Comparison of ENCODE assay signal across 10 mouse cellular contexts in genomic region chr7:79858202-79858934, GRCm38 (mm10). TPM values are rescaled to one million over a fixed set of nuclear protein-coding genes. Genes with fewer than 3 reads are reported as not detected.
DNase-seq lines count a peak whose midpoint lies in the region; ATAC-seq lines count a peak whose summit lies in the region.
"Had no signal": no experiment of that assay in that cellular context is flagged by ENCODE, and none has a peak within 500 bp of the region (broad histone marks: within the 10 kb centered on the region; RNA-seq: fewer than 3 reads in every experiment).

No protein-coding gene starts in this region.

- H3K4me1 ChIP-seq in kidney, embryonic 16.5 days (ENCODE audit: insufficient read depth, low read length), result peaks cover 21% of the 10 kb centered on the region; the same call in 1 of the 2 replicates
- peaks cover 25% of the 10 kb centered on the region for H3K4me1 ChIP-seq in limb, embryonic 15.5 days
- H3K4me1 ChIP-seq: midbrain, embryonic 12.5 days had no signal

- no peaks in the 10 kb centered on the region for H3K27me3 ChIP-seq in kidney, embryonic 16.5 days (ENCODE audit: insufficient read depth, low read length)
- no peaks in the 10 kb centered on the region for H3K27me3 ChIP-seq in limb, embryonic 15.5 days
- H3K27me3 ChIP-seq: midbrain, embryonic 12.5 days had no signal

- H3K9ac ChIP-seq in kidney, embryonic 16.5 days (replicated peaks; ENCODE audit: low read length), result no peak overlapping the region
- H3K9ac ChIP-seq in limb, embryonic 15.5 days, result no peak overlapping the region
- H3K9ac ChIP-seq: midbrain, embryonic 12.5 days had no signal

- intact Hi-C loops in gastrocnemius, postnatal 14 days (cut with DNase I; ENCODE audit: low total_unique reads), result no loop called here

- H3K36me3 ChIP-seq in kidney, embryonic 16.5 days (ENCODE audit: insufficient read depth, low read length), result no peaks in the 10 kb centered on the region
- H3K36me3 ChIP-seq in limb, embryonic 15.5 days, result no peaks in the 10 kb centered on the region
- H3K36me3 ChIP-seq: midbrain, embryonic 12.5 days had no signal

- H3K4me3 ChIP-seq in kidney, embryonic 16.5 days (ENCODE audit: low read length), result no peak overlapping the region
- no peak overlapping the region; the same call in 1 of the 2 replicates for H3K4me3 ChIP-seq in limb, embryonic 15.5 days
- H3K4me3 ChIP-seq: midbrain, embryonic 12.5 days had no signal

- 44% methylated on average over 11 of the region's 11 CpGs for WGBS in kidney, embryonic 16.5 days
- WGBS in limb, embryonic 15.5 days, result 54% methylated on average over 11 of the region's 11 CpGs

- no peak overlapping the region for H3K4me2 ChIP-seq in kidney, embryonic 16.5 days (replicated peaks; ENCODE audit: low read depth, low read length)
- H3K4me2 ChIP-seq in limb, embryonic 15.5 days, result 0 out of 2 replicates have a peak overlapping the region, but pooled peaks have one; percentile 10
- H3K4me2 ChIP-seq: midbrain, embryonic 12.5 days had no signal

- ATAC-seq in kidney, embryonic 16.5 days (ENCODE audit: low FRiP score, low TSS enrichment), result 0 out of 2 replicates have a peak, but pooled peaks have one; percentile 23
- ATAC-seq in limb, embryonic 15.5 days (ENCODE audit: insufficient number of reproducible peaks, low FRiP score, low TSS enrichment, low read depth), result no peak

- H3K27ac ChIP-seq in kidney, embryonic 16.5 days (ENCODE audit: low read length), result no peak overlapping the region
- peak overlapping the region; percentile 72 for H3K27ac ChIP-seq in limb, embryonic 15.5 days
- H3K27ac ChIP-seq: midbrain, embryonic 12.5 days had no signal

- no peaks in the 10 kb centered on the region for H3K9me3 ChIP-seq in kidney, embryonic 16.5 days (ENCODE audit: low read length)
- no peaks in the 10 kb centered on the region for H3K9me3 ChIP-seq in limb, embryonic 15.5 days
- H3K9me3 ChIP-seq: midbrain, embryonic 12.5 days had no signal

- no peak for DNase-seq in kidney, adult 11 months
- peak; percentile 57 for DNase-seq in NIH3T3 (ENCODE audit: low read depth)
- DNase-seq in gastrocnemius, postnatal 14 days, result peak; percentile 51
- DNase-seq in spleen, postnatal 14 days (ENCODE audit: low spot score in 2 of 2), result no peak
- DNase-seq in ovary, postnatal 14 days (ENCODE audit: low spot score), result no peak
- DNase-seq in cerebellum, adult 9-10 months, result no peak

RNA-seq across cellular contexts. Expression of gene Anpep, which starts 2.5 kb away (rescaled TPM):
- polyA plus RNA-seq in kidney, embryonic 16.5 days (2015; fragmentation: Nextera tagmentation; extraction: Ambion mirVana), result 163 and 164 TPM in 2 replicates
- total RNA-seq in gastrocnemius, postnatal 14 days (2021), result 10 to 100 TPM in 1 of 2 experiments, 1 to 10 TPM in 1; 9.8 to 14.8 TPM
- 21.6 and 25.9 TPM in 2 replicates for polyA plus RNA-seq in limb, embryonic 15.5 days (2015; fragmentation: Nextera tagmentation; extraction: Ambion mirVana)

RNA-seq across cellular contexts. Expression of gene Mesp2, which starts 47.8 kb away (rescaled TPM):
- polyA plus RNA-seq in kidney, embryonic 16.5 days (2015; fragmentation: Nextera tagmentation; extraction: Ambion mirVana), result 0.78 and 0.82 TPM in 2 replicates
- not detected for total RNA-seq in gastrocnemius, postnatal 14 days (2021)
- polyA plus RNA-seq in limb, embryonic 15.5 days (2015; fragmentation: Nextera tagmentation; extraction: Ambion mirVana), result 0.83 and 0.90 TPM in 2 replicates
- total RNA-seq: gastrocnemius, postnatal 36 days had no signal

Comparison
In these comparisons a context has a peak if more than half of its experiments do, and no peak if none do; other contexts are left out.
1. DNase-seq: peak in NIH3T3 (single experiment) and gastrocnemius, postnatal 14 days (single experiment); none in kidney, adult 11 months (single experiment), spleen, postnatal 14 days (0 of 2), ovary, postnatal 14 days (single experiment) and cerebellum, adult 9-10 months (single experiment).